30 mouse cellular contexts compared by ENCODE assay signal in genomic region chr13:40074850-40075416, GRCm38 (mm10).
DNase-seq lines count a peak whose midpoint lies in the region; ATAC-seq and TF ChIP-seq lines count a peak whose summit lies in the region.
"Had no signal": no experiment of that assay in that cellular context is flagged by ENCODE, and none has a peak within 500 bp of the region (broad histone marks: within the 10 kb centered on the region; RNA-seq: fewer than 3 reads in every experiment).

No protein-coding gene starts in this region.

- H3K36me3 ChIP-seq in hindbrain, postnatal 0 days (ENCODE audit: insufficient read depth, low read length) = no peaks in the 10 kb centered on the region
- no peaks in the 10 kb centered on the region for H3K36me3 ChIP-seq in hindbrain, embryonic 13.5 days
- no peaks in the 10 kb centered on the region for H3K36me3 ChIP-seq in forebrain, postnatal 0 days (ENCODE audit: insufficient read depth)
- H3K36me3 ChIP-seq in kidney, embryonic 14.5 days (ENCODE audit: control insufficient read depth, insufficient read depth, low read length) = no peaks in the 10 kb centered on the region
- H3K36me3 ChIP-seq: embryonic facial prominence, embryonic 10.5 days; embryonic facial prominence, embryonic 15.5 days; heart, embryonic 13.5 days; hindbrain, embryonic 15.5 days; limb, embryonic 10.5 days; limb, embryonic 15.5 days; liver, embryonic 13.5 days; midbrain, embryonic 10.5 days had no signal

- no peaks in the 10 kb centered on the region for H3K27me3 ChIP-seq in hindbrain, postnatal 0 days (ENCODE audit: insufficient read depth, low read length)
- no peaks in the 10 kb centered on the region for H3K27me3 ChIP-seq in hindbrain, embryonic 13.5 days
- 0 out of 2 replicates have a peak, but pooled peaks cover 3% of the 10 kb centered on the region for H3K27me3 ChIP-seq in forebrain, postnatal 0 days (ENCODE audit: insufficient read depth, low read length)
- H3K27me3 ChIP-seq in kidney, embryonic 14.5 days (ENCODE audit: control insufficient read depth, insufficient read depth, low read length) = no peaks in the 10 kb centered on the region
- H3K27me3 ChIP-seq: embryonic facial prominence, embryonic 15.5 days; heart, embryonic 13.5 days; hindbrain, embryonic 15.5 days; limb, embryonic 15.5 days; liver, embryonic 13.5 days had no signal

- WGBS in hindbrain, postnatal 0 days = 49% methylated on average over 3 of the region's 3 CpGs
- 61% methylated on average over 3 of the region's 3 CpGs for WGBS in hindbrain, embryonic 13.5 days
- 27% methylated on average over 3 of the region's 3 CpGs for WGBS in forebrain, postnatal 0 days
- WGBS in kidney, embryonic 14.5 days = 69% methylated on average over 3 of the region's 3 CpGs

- no peak for ATAC-seq in hindbrain, postnatal 0 days
- no peak for ATAC-seq in hindbrain, embryonic 13.5 days (ENCODE audit: low FRiP score)
- ATAC-seq in forebrain, postnatal 0 days = peak; percentile 82
- no peak for ATAC-seq in kidney, embryonic 14.5 days (ENCODE audit: low FRiP score, low TSS enrichment)
- ATAC-seq: CD4-positive, CD25-positive, alpha-beta regulatory T cell, adult 4 months; midbrain, embryonic 16.5 days had no signal

- H3K4me3 ChIP-seq in hindbrain, postnatal 0 days (ENCODE audit: low read length) = no peak overlapping the region
- H3K4me3 ChIP-seq in hindbrain, embryonic 13.5 days = no peak overlapping the region
- no peak overlapping the region for H3K4me3 ChIP-seq in forebrain, postnatal 0 days (ENCODE audit: low read depth, low read length)
- H3K4me3 ChIP-seq in kidney, embryonic 14.5 days (ENCODE audit: low read length) = no peak overlapping the region
- H3K4me3 ChIP-seq: embryonic facial prominence, embryonic 10.5 days; embryonic facial prominence, embryonic 15.5 days; heart, embryonic 13.5 days; hindbrain, embryonic 15.5 days; limb, embryonic 10.5 days; limb, embryonic 15.5 days; liver, embryonic 13.5 days; midbrain, embryonic 10.5 days had no signal

- H3K4me1 ChIP-seq in hindbrain, postnatal 0 days (ENCODE audit: insufficient read depth, low read length) = no peaks in the 10 kb centered on the region
- no peaks in the 10 kb centered on the region for H3K4me1 ChIP-seq in hindbrain, embryonic 13.5 days (replicated peaks)
- no peaks in the 10 kb centered on the region for H3K4me1 ChIP-seq in forebrain, postnatal 0 days (ENCODE audit: insufficient read depth)
- H3K4me1 ChIP-seq in kidney, embryonic 14.5 days (ENCODE audit: control insufficient read depth, insufficient read depth, low read length) = no peaks in the 10 kb centered on the region
- H3K4me1 ChIP-seq: embryonic facial prominence, embryonic 10.5 days; embryonic facial prominence, embryonic 15.5 days; heart, embryonic 13.5 days; hindbrain, embryonic 15.5 days; limb, embryonic 10.5 days; limb, embryonic 15.5 days; liver, embryonic 13.5 days; midbrain, embryonic 10.5 days had no signal

- H3K4me2 ChIP-seq in hindbrain, postnatal 0 days (ENCODE audit: low read depth, low read length) = no peak overlapping the region
- no peak overlapping the region for H3K4me2 ChIP-seq in hindbrain, embryonic 13.5 days
- H3K4me2 ChIP-seq in forebrain, postnatal 0 days (ENCODE audit: low read depth) = no peak overlapping the region
- no peak overlapping the region for H3K4me2 ChIP-seq in kidney, embryonic 14.5 days (replicated peaks; ENCODE audit: low read depth, low read length)
- H3K4me2 ChIP-seq: embryonic facial prominence, embryonic 15.5 days; heart, embryonic 13.5 days; hindbrain, embryonic 15.5 days; limb, embryonic 15.5 days; liver, embryonic 13.5 days had no signal

- TF ChIP-seq CTCF in hindbrain, postnatal 0 days (IDR thresholded peaks at IDR 0.05; ENCODE audit: low read depth) = no peak
- TF ChIP-seq CTCF in forebrain, postnatal 0 days (IDR thresholded peaks at IDR 0.05; ENCODE audit: low read depth) = no peak

- DNase-seq in hindbrain, postnatal 0 days (ENCODE audit: low spot score) = peak; percentile 8
- DNase-seq in retina, postnatal 1 day = peak; percentile 6
- DNase-seq in retina, embryonic 14.5 days (ENCODE audit: low spot score) = no peak
- DNase-seq in brain, embryonic 18.5 days (ENCODE audit: low read depth, low spot score) = peak; percentile 52
- peak; percentile 47 for DNase-seq in forebrain, postnatal 0 days
- DNase-seq in testis, postnatal 14 days (ENCODE audit: low spot score) = no peak
- DNase-seq: adrenal gland, postnatal 14 days; cerebellum, adult 8-10 months; cerebellum, postnatal 25 days; heart, postnatal 10 days; kidney, adult 18-20 months; kidney, postnatal 36 days; layer of hippocampus, adult 9-11 months; liver, embryonic 13.5 days; lung, adult 2 months; lung, postnatal 10 days; thymus, postnatal 4 days had no signal

- H3K27ac ChIP-seq in hindbrain, postnatal 0 days = no peak overlapping the region
- no peak overlapping the region for H3K27ac ChIP-seq in hindbrain, embryonic 13.5 days
- H3K27ac ChIP-seq in forebrain, postnatal 0 days (ENCODE audit: low read depth, low read length) = no peak overlapping the region
- no peak overlapping the region for H3K27ac ChIP-seq in kidney, embryonic 14.5 days (ENCODE audit: low read depth, low read length)
- H3K27ac ChIP-seq: embryonic facial prominence, embryonic 10.5 days; embryonic facial prominence, embryonic 15.5 days; heart, embryonic 13.5 days; hindbrain, embryonic 15.5 days; limb, embryonic 10.5 days; limb, embryonic 15.5 days; liver, embryonic 13.5 days; macrophage; midbrain, embryonic 10.5 days; stomach, postnatal 0 days had no signal

- H3K9me3 ChIP-seq in hindbrain, postnatal 0 days (ENCODE audit: low read length) = no peaks in the 10 kb centered on the region
- no peaks in the 10 kb centered on the region for H3K9me3 ChIP-seq in hindbrain, embryonic 13.5 days
- H3K9me3 ChIP-seq in forebrain, postnatal 0 days (ENCODE audit: low read length) = no peaks in the 10 kb centered on the region
- H3K9me3 ChIP-seq in kidney, embryonic 14.5 days (ENCODE audit: control insufficient read depth, low read length) = no peaks in the 10 kb centered on the region
- H3K9me3 ChIP-seq: embryonic facial prominence, embryonic 10.5 days; embryonic facial prominence, embryonic 15.5 days; heart, embryonic 13.5 days; hindbrain, embryonic 15.5 days; limb, embryonic 10.5 days; limb, embryonic 15.5 days; liver, embryonic 13.5 days; midbrain, embryonic 10.5 days had no signal

- no peak overlapping the region for H3K9ac ChIP-seq in hindbrain, postnatal 0 days (replicated peaks; ENCODE audit: low read length)
- no peak overlapping the region for H3K9ac ChIP-seq in hindbrain, embryonic 13.5 days
- H3K9ac ChIP-seq in forebrain, postnatal 0 days = no peak overlapping the region
- no peak overlapping the region for H3K9ac ChIP-seq in kidney, embryonic 14.5 days (ENCODE audit: low read depth, low read length)
- H3K9ac ChIP-seq: embryonic facial prominence, embryonic 15.5 days; heart, embryonic 13.5 days; hindbrain, embryonic 15.5 days; limb, embryonic 15.5 days; liver, embryonic 13.5 days had no signal

Comparison
In these comparisons a context has a peak if more than half of its experiments do, and no peak if none do; other contexts are left out.
1. DNase-seq: peak in hindbrain, postnatal 0 days (single experiment), retina, postnatal 1 day (single experiment), brain, embryonic 18.5 days (single experiment) and forebrain, postnatal 0 days (single experiment); none in retina, embryonic 14.5 days (single experiment) and testis, postnatal 14 days (single experiment).